Mouse (Mus musculus) retina, embryonic 14.5 days (tissue): ENCODE measurements around the gene Sgsm1.
A peak's percentile ranks its signal among the peaks of the same experiment; 100 is the strongest.

Source experiments
- DNase-seq: peaks from one replicate; pipeline ENCODE4 v3.0.0-alpha.2; 2015; ENCODE audit warnings: low spot score

Gene Sgsm1

DNA sequence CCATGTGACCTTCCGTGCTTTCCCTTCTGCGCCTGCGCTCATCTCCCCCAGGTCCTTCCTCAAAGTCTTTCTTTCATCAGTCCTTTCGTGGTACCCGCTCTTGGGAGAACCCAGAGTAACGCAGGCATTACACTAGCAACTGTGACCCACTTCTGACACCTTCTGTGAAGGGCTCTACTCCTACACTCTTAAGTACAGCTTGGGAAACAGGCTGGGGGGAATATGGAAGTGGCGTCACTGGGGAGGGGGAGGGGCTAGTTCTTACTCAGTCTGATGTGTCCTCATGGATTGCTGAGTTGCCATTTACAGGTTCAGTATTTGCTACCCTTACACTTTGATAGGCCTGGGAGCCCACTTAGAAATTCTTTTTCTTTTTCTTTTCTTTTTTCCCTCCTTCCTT is 29.0 kb downstream of the Sgsm1 start:
- no peak for DNase-seq

DNA sequence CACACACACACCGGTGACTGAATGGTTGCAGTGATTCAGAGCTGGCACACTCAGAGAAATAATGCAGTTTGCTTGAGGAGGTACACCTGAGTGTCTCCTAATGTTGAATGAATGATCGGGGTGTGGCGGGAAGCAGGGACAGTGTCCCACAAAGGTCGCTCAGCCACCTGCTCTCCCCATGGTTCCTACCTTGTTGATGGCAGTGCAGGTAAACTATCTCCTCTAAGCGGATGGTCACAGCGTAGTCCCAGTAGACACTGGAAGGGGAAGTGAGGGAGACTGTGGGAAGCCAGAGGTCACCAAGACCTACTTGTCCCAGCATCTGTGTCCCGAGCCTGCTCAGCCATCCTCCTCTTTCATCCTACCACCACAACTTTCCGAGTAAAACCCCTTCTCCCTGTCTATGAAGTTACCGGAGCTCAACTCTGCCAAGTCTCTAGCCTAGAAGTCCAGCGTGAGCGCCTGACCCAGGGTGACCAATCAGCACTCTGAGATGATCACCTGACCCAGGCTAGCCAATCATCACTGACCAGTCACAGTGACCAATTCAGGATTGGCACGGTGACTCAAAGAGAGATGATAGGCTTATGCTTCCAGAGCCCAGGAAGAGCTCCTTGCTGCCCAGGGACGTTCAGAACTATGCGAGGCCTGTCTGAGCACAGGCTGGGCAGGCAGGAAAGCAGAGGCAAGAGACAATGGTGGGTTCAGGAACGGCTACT is 30.3 kb downstream of the Sgsm1 start:
- peak; percentile 86 for DNase-seq

DNA sequence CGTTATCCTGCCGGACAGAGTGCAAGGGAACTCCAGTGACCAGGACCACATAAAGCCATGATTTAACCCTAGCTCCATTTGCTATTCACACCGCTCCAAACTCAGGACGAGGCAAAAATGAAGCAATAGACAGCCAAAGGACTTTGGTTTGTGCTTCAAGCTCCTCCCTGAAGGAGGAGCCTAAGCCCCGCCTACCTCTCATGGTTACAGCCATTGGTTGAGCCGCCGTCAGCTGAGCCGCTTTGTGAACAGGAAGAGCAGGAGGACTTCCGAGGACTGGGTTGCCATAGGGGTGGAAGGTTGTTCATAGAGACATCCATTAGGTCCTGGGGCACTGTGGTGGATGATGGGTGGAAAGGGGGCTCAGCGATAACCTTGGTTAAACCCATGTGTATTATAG is 34.7 kb downstream of the Sgsm1 start:
- no peak for DNase-seq

DNA sequence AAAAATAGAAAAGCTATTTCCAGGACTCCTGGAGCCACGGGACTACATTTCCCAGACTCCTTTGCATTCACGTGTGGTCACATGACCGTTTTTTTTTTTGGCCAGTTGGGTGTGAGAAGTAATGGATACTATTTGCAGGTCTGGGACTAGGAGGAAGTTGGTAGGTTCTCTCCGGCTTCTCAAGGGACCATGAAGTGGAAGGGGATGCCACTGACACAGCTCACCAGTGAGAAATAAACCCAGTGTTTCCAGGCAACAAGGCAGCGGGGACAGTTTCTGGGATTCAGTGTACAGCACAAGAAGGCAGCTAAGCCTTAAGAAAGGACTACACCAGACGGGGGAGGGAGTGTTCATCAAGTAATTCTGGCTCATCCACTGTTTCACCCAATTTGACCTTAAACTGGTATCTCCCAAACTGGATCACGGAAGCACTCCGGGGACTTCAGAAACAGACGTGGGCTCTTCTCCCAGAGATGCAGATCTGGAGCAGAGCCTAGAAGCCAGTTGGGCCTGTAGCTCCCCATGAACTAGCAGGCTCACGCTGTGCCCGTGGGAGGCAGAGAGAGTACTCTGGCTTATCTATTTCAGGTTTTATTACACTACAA is 39.3 kb downstream of the Sgsm1 start:
- no peak for DNase-seq

DNA sequence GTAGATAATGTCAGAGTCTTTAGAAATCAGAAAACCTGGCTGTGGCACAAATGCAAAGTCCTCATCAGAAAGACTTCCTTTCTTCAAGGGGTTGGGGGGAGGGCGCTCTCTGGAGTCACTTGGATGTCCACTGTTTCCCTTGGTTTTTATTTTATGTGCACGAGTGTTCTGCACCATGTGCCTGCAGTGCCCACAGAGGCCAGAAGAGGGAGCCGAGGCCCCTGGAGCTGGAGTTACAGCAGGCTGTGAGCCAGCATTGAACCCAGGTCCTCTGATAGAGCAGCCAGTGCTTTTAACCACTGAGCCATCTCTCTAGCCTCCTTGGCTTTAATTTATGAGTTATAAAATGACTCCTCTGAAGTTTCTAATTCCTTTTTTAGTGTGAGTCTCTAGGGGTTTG is 40.5 kb downstream of the Sgsm1 start:
- DNase-seq = peak; percentile 24

DNA sequence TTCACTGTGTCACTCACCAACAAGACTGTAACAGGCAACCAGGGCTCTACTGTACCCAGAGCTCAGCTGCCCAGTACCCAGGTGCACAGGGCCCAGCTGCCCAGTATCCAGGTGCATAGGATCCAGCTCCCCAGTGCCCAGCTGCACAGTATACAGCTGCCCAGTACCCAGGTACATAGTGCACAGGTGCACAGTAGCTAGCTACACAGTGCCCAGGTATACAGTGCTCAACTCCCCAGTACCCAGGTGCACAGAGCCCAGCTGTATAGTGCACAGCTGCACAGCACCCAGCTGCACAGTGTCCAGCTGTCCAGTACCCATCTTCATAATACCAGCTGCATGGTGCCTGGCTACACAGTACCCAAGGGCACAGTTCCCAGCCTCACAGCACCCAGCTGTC is 42.3 kb downstream of the Sgsm1 start:
- DNase-seq = no peak

DNA sequence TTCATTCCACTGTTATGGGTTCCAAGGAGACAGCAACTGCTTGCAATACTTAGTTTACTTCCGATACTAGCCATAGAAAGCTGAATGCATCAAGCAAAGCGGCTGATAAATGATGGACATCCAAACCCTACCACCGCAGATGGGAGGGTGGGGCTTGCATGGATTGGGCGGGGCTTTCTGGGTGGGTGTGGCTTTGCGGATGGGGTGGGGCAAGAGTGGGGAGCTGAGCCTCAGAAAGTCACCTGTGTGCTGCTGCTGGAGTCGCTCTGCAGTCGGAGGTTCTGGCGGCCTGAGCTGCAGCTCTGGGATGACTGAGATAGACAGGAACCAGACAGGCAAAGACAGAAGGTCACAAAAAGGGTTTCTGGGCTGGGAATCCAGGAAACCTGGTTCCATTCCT is 44.9 kb downstream of the Sgsm1 start:
- DNase-seq = no peak

DNA sequence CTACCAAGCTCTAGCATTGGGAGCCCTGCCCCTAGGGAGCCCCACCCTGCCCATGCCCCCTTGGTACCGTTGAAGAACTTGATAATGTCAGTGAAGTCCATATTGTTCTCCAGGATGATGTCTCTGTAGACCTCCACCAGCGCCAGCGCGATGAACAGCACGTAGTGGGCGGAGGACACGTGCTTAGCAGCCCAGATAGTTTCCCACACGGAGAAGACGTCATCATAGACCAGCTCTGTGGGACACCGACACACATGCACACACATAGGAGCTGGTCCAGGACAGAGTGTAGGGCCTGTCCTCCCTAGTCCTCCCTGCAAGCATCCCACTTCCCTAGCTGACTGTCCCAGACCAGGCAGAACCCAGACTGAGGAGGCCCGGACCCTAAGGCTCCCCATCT is 59.8 kb downstream of the Sgsm1 start:
- no peak for DNase-seq

DNA sequence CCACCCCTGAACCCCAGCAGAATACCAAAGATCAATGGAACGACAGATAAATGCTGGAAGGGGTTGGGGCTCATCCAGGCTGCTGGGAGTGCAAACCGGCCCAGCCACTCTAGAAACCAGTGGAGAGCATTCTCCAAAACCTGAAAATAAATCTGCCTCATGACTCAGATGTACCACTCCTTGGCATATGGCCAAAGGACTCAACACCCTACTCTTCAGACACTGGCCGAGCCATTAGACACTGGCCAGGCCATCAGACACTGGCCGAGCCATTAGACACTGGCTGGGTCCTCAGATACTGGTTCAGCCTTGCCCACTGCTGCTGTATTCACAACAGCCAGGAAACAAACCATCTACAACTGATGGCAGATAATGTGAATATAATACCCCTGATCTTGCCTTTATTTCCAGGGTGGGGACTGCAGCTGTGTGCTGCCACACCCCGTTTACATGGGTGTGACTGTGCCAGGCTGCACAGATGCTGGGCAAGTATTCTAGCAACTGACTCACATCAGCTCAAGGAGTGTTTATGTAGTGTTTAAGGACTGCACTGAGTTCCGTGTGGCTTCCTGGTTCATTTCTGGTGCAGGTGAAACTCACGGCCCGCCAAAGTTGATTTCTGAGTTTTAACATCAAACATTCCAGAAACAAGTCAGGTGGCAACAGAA is 61.2 kb downstream of the Sgsm1 start:
- DNase-seq = no peak

DNA sequence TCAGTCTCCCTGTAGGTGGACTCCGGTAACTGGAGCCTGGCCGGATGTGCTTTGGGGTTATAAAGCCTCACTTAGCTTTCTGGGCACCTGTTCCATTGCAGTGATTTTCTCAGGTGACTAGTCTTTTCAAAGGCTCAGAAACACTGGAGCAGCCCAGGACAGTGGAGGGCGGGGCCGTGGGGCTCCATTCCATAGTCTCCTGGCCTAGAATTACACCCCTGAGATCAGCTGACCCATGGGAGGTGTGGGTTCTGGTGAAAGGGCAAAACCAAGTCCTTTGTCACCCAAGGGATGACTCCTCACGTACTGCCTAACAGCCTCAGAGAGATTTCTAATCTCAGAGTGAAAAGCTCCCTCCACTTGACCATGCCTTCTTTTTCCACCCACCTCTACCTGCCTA is 80.4 kb downstream of the Sgsm1 start:
- DNase-seq = no peak

DNA sequence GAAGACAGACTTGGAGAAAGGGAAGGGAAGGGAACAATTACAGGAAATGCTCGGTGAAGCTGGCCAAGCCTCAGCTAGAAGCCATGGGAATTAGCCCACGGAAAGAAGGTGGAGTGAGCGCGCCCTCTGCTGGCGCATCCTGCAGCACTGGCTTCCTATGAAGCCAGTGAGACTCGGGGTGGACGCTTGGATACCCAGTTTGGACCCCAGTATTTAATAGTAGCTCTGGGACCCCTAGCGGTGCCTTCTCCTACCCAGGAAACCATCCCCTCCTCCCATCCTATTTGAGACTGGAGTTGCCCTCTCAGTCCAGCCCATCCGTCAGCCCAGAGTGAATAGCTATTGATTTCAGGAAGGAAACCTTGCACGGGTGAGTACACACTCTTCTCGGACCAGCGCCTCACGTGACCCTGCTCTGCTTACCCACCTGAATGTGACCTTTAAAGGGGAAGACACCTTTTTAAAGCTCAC is 83.9 kb downstream of the Sgsm1 start, which contains the start of gene Tmem211:
Gene Tmem211, plus strand, starts transcription at position 278 of the 471 bp plus-strand sequence.
- DNase-seq = peak; percentile 97

DNA sequence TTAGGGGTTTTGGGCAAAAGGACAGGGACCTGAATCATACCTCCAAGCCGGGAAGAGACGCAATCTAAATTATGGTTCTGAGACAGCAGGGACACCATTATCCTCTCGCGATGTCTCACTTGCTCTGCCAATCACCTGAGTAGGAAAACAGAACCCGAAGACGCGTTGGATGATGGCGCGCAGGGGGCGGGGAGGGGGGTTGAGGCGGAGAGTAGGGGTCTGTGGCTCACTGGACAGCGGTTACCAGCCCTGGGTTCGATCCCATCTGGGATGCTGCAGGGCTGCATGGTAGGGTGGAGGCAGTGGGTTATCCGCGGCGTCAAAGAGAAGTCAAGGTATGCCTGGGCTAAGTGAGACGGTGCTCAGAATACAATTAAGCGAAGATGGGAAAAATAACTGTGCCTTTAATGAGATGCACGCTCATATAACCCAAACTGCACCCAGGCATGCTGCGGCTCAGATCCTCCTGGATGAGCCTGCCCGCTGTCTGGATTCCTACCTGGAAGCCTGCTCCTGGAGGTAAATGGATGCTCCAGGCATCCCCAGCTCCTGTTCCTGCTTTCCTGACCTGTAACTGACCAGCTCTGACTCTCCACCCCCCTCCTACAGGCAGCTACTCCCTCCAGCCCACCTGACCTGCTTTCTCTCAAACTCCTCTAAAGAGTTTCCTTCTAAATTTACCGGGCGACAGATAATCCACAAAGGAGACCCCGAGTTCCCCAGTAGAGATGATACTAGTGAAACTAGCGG is 84.7 kb downstream of the Sgsm1 start:
- DNase-seq = peak; percentile 30

DNA sequence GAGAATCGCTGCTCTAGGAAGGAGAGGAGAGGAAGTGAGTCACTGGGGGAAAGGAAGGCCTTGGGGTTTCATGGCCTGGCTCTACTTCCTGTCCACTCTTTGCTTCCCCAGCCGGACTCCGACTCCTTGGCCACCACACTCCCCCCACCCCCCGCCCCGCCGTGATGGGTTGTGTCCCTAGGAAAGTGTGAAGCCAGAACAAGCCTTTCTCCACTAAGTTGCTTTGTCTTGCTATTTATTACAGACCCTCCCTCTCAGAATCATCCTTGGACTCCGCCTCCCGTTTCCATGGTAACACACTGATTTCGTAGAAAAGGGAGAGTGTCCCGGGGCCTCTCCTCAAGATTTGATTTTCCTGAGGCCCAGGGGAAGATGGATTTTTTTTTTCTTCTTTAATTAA is 85.3 kb downstream of the Sgsm1 start:
- DNase-seq = peak; percentile 43

DNA sequence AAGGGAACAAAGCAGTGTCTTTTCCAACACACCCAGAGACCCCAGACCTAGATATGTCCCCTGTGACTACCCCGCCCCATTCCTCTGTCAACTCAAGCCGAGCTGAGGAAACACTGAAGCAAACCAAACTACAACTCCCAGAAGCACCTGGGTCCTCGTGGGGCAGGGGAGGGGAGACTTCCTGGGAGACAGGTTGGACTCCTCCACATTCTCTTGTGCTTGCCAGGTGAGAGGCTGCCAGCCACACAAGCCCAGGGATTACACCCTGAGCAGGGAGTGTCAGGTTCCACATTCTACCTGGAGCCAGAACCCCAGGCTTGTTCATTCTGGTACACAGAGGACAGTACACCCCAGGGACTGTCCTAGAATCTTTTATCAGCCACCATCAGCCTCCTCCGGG is 86.7 kb downstream of the Sgsm1 start:
- DNase-seq = no peak

DNA sequence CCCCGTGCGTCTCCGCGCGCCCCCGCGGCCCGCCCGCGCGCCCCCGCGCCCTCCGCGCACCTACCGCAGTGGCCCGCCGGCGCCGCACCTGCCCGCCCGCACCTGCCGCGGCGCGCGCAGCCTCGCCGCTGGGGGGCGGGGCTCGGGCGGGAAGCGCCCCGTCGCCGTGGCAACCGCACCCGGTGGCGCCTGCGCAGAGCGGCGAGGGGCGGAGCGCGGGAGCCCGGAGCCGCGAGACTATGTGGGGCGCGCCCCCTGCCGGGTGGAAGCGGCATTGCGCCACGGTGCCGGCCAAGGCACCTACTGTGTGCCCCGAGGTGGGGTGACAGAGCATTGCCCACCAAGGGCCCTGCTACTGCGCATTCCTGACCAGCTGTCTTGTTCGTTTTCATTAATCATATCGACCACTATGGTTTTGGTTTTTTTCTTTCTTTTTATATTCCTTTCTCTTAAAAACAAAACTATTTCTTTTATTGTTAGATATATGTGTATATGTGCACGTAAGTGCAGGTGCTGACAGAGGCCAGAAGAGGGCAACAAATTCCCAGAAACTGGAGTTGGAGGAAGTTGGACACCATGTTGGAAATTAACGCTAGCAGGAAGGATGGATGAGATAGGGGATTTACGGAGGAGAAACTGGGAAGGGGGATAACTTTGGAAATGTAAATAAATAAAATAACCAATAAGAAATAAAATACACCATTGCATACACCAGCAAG is 89.3 kb downstream of the Sgsm1 start, which contains the start of gene 2900026A02Rik:
Gene 2900026A02Rik, minus strand, starts transcription at position 90 of the 719 bp plus-strand sequence.
- peak; percentile 83 for DNase-seq

DNA sequence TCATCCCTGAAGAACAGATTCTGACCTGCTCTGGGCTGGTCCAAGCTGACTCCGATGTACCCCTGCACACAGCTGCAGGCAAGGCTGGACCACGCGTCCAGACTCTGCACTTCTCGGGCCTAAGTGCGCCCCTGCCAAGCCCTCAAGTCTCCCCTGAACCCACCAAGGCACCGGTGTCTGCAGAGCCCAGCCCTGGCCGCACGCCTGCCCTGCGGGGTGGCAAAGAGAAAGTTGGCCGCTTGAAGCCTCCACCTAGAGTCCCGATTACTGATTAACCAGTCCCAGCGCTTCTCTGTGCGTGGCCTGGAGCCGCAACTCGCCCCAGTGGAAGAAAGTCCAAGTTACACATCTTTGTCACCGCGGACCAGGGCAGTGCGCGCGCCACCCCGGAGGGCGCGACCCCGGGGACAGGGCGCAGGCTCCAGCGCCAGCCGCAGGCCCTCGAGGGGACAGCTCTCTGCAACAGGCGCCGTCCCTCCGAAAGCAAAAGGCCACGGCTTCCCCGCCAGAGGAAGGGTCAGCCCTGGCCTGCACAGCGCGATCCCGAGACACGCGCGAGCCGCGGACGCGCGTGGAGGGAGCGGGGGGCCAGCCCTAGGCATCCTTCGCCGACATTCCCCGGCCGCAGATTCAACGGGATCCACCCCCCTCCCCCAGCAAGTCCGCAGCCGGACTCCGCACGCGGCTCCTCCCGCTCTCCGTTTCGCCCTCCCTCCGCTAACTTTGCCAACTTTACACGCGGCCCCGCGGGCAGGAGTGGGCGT is 90.0 kb downstream of the Sgsm1 start:
- DNase-seq = peak; percentile 51

DNA sequence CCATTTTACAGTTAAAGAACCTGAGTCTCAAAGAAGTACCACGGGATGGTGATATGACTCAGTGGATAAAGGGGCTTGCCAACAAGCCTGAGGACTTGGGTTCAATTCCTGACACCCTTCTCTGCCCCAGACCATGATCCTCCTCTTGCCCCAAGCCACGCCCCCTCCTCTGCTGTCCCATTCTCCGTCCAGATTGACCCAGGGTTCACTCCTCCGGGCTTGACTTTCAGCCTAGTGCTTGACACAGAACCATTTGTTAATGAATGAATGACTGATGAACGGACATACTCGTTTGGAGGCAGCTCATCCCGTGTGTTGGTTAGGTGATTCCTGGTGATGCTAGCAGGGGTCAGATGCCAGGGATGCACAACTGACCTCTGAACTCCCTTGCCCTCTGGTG is 90.7 kb downstream of the Sgsm1 start:
- DNase-seq = no peak

DNA sequence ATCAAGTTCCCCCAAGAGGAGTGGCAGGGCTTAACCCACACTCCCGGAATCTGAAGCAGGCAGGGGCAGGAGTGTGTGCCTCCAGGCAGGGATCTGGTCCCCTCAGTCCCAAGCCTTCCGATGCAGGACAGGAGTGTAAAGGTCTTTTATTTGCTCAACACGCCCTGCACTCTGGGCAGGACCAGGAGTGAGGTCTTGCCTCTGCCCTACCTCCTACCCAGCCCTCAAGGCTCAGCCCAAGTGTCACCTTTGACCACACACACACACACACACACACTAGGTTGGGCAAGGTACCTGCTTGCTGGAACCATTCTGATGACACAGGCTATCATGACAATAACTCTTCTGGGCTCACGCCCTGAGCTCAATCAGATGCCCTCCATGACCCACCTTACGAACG is 91.1 kb downstream of the Sgsm1 start:
- no peak for DNase-seq

DNA sequence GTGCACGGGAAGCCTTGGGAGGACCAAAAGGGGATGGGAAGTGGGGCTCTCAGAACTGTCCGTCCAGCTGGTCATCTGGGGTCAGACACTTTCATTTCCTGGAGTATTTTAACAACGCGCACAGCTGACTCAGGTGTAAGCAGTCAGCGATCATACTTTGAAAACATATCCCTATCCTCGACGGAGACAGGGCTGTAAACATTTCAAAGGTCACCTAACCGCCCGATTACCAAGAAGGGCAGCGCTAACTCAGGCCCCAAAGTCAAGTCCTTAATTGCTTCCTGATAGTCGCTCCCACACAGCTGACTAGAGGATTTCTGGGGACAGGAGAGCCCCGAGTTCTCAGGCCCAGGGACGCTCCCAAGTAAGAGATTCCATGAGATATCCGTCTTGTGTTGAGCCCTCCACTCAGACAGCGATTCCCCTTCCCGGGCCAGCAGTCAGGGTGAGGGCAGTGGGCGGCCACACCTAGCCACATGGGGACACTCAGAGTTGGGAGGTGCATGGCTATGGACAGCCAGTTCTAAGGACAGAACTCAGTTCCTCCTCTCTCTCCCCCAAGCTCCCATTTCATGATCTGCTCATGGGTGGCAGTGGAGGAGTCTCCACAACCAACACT is 91.9 kb downstream of the Sgsm1 start:
- no peak for DNase-seq

DNA sequence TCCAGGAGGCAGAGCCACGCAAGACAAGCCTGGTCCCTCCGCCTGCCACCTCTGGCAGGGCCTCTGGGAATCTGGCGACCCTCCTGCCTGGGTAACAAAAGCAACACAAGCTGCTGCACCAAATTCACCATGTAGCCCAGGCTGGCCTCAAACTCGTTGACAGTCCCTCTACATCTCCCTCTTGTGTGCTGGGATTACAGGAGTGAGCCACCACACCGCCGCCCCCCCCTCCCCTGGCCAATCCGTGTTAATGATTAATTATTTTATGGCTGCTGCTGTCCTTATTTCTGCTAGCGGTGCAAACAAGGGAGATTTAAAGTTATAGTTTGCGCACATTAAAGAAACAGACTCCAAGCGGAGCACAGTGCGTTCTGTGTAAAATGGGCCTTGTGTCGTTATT is 93.5 kb downstream of the Sgsm1 start:
- no peak for DNase-seq
